Mouse (Mus musculus) midbrain, embryonic 13.5 days (tissue): ENCODE data around the gene Cntn5. TPM values are rescaled to one million over a fixed set of nuclear protein-coding genes. Genes with fewer than 3 reads are reported as not detected.

Source experiments
- ATAC-seq: fragments of 200-750 bp; cut with Nextera tagmentation; 2 replicates; pipeline ENCODE4 v1.8.0; 2017; ENCODE audit warnings: mild to moderate bottlenecking, moderate TSS enrichment, moderate library complexity
- H3K27ac ChIP-seq: fragments of 300-500 bp; sonication (generic); 2 replicates; pipeline ENCODE4 v1.5.1; 2015; ENCODE audit warnings: inconsistent platforms, mild to moderate bottlenecking, moderate library complexity
- H3K27me3 ChIP-seq: fragments of 300-500 bp; sonication (generic); 2 replicates; pipeline ENCODE4 v1.6.1; 2015; ENCODE audit warnings: mild to moderate bottlenecking, inconsistent platforms
- H3K36me3 ChIP-seq: fragments of 300-500 bp; sonication (generic); 2 replicates; pipeline ENCODE4 v1.6.1; 2015; ENCODE audit warnings: mild to moderate bottlenecking, inconsistent platforms
- H3K4me1 ChIP-seq: fragments of 300-500 bp; sonication (generic); replicated peaks from 2 replicates; pipeline ENCODE4 v1.6.1; 2015; ENCODE audit warnings: inconsistent platforms
- H3K4me2 ChIP-seq: fragments of 300-500 bp; sonication (generic); replicated peaks from 2 replicates; pipeline ENCODE4 v1.6.1; 2015; ENCODE audit warnings: moderate library complexity, mild to moderate bottlenecking, inconsistent platforms
- H3K4me3 ChIP-seq: fragments of 300-500 bp; sonication (generic); replicated peaks from 2 replicates; pipeline ENCODE4 v1.5.1; 2015; ENCODE audit warnings: mild to moderate bottlenecking, inconsistent platforms
- H3K9ac ChIP-seq: fragments of 300-500 bp; sonication (generic); replicated peaks from 2 replicates; pipeline ENCODE4 v1.6.1; 2015; ENCODE audit warnings: mild to moderate bottlenecking, inconsistent platforms
- H3K9me3 ChIP-seq: fragments of 300-500 bp; sonication (generic); 2 replicates; pipeline ENCODE4 v1.6.1; 2016; ENCODE audit warnings: mild to moderate bottlenecking, inconsistent platforms
- WGBS: fragments of 180-500 bp; shearing (Covaris S2); methylation state at CpG from one replicate; pipeline ENCODE4 v1.1.7; 2015; 5-methylcytosine and 5-hydroxymethylcytosine counted together
- polyA plus RNA-seq: library from polyadenylated mRNA; unstranded; fragments of >200 nt; fragmentation: Nextera tagmentation; extraction: Ambion mirVana; gene quantifications from 2 replicates; pipeline ENCODE4 v1.2.1, GENCODE M21; 2015

Gene Cntn5
- polyA plus RNA-seq: 7.7 and 9.4 TPM in 2 replicates

- Histone ChIP-seq H3K4me3 (peak within 1 kb of the TSS; percentile 49), H3K27ac (peak within 1 kb of the TSS; percentile 19; the same call in 1 of the 2 replicates), H3K4me1 (peaks cover 11% of the 10 kb centered on the region), H3K36me3 (no peaks in the 10 kb centered on the region), H3K4me2 (peak within 1 kb of the TSS; percentile 75), H3K9me3 (no peaks in the 10 kb centered on the region), H3K27me3 (no peaks in the 10 kb centered on the region), H3K9ac (peak within 1 kb of the TSS; percentile 66)
- 4% methylated on average over 28 of the region's 28 CpGs for WGBS
- peak; percentile 96 for ATAC-seq
Observed at GRCm38 (mm10) chr9:10904616-10905363, at the start of gene Cntn5. Cntn5 (minus strand) TSS chr9:10904775.

GRCm38 (mm10) chr9:10950470-10950869, 45.9 kb upstream of the Cntn5 start:
- Histone ChIP-seq H3K9me3 (no peaks in the 10 kb centered on the region), H3K27me3 (no peaks in the 10 kb centered on the region), H3K4me3 (no peak overlapping the region), H3K4me1 (no peaks in the 10 kb centered on the region), H3K9ac (no peak overlapping the region), H3K27ac (no peak overlapping the region), H3K36me3 (no peaks in the 10 kb centered on the region), H3K4me2 (no peak overlapping the region)
- no peak for ATAC-seq

GRCm38 (mm10) chr9:10909573-10909972, 5.0 kb upstream of the Cntn5 start:
- H3K4me1 ChIP-seq: peaks cover 6% of the 10 kb centered on the region; the same call in 1 of the 2 replicates
- H3K4me3 ChIP-seq: no peak overlapping the region
- ATAC-seq: peak; percentile 14; the same call in 1 of the 2 replicates
- WGBS: 27% methylated on average over 5 of the region's 5 CpGs
- H3K4me2 ChIP-seq: no peak overlapping the region
- no peaks in the 10 kb centered on the region for H3K36me3 ChIP-seq
- H3K27me3 ChIP-seq: no peaks in the 10 kb centered on the region
- H3K9ac ChIP-seq: no peak overlapping the region
- no peak overlapping the region for H3K27ac ChIP-seq
- H3K9me3 ChIP-seq: no peaks in the 10 kb centered on the region

- no peaks in the 10 kb centered on the region for H3K9me3 ChIP-seq
- 0 out of 2 replicates have a peak, but pooled peaks have one; percentile 15 for ATAC-seq
- H3K4me3 ChIP-seq: no peak overlapping the region
- H3K36me3 ChIP-seq: no peaks in the 10 kb centered on the region
- H3K27me3 ChIP-seq: no peaks in the 10 kb centered on the region
- 67% methylated on average over 9 of the region's 9 CpGs for WGBS
- H3K4me1 ChIP-seq: peaks cover 11% of the 10 kb centered on the region
- H3K9ac ChIP-seq: no peak overlapping the region
- H3K27ac ChIP-seq: no peak overlapping the region
- H3K4me2 ChIP-seq: no peak overlapping the region
Observed at GRCm38 (mm10) chr9:10905696-10906095, 1.1 kb upstream of the Cntn5 start.

- no peaks in the 10 kb centered on the region for H3K9me3 ChIP-seq
- no peaks in the 10 kb centered on the region for H3K36me3 ChIP-seq
- no peak overlapping the region for H3K27ac ChIP-seq
- ATAC-seq: no peak
- 54% methylated on average over 1 of the region's 1 CpGs for WGBS
- H3K4me2 ChIP-seq: no peak overlapping the region
- no peak overlapping the region for H3K9ac ChIP-seq
- H3K27me3 ChIP-seq: no peaks in the 10 kb centered on the region
- no peak overlapping the region for H3K4me3 ChIP-seq
- no peaks in the 10 kb centered on the region for H3K4me1 ChIP-seq
Observed at GRCm38 (mm10) chr9:10879758-10880157, 24.8 kb downstream of the Cntn5 start.

- H3K4me3 ChIP-seq: no peak overlapping the region
- WGBS: 82% methylated on average over 3 of the region's 3 CpGs
- no peaks in the 10 kb centered on the region for H3K27me3 ChIP-seq
- ATAC-seq: no peak
- no peak overlapping the region for H3K4me2 ChIP-seq
- no peaks in the 10 kb centered on the region for H3K36me3 ChIP-seq
- H3K4me1 ChIP-seq: no peaks in the 10 kb centered on the region
- H3K27ac ChIP-seq: no peak overlapping the region
- no peak overlapping the region for H3K9ac ChIP-seq
- no peaks in the 10 kb centered on the region for H3K9me3 ChIP-seq
Observed at GRCm38 (mm10) chr9:10873881-10874280, 30.7 kb downstream of the Cntn5 start.

- H3K27me3 ChIP-seq: no peaks in the 10 kb centered on the region
- H3K9ac ChIP-seq: no peak overlapping the region
- no peaks in the 10 kb centered on the region for H3K9me3 ChIP-seq
- H3K4me2 ChIP-seq: no peak overlapping the region
- 85% methylated on average over 3 of the region's 3 CpGs for WGBS
- H3K4me1 ChIP-seq: no peaks in the 10 kb centered on the region
- H3K27ac ChIP-seq: no peak overlapping the region
- no peaks in the 10 kb centered on the region for H3K36me3 ChIP-seq
- H3K4me3 ChIP-seq: no peak overlapping the region
- no peak for ATAC-seq
Observed at GRCm38 (mm10) chr9:10856204-10856892, 48.2 kb downstream of the Cntn5 start.

- no peak overlapping the region for H3K9ac ChIP-seq
- 82% methylated on average over 1 of the region's 1 CpGs for WGBS
- no peak for ATAC-seq
Observed at GRCm38 (mm10) chr9:10816711-10817110, 87.9 kb downstream of the Cntn5 start.

GRCm38 (mm10) chr9:10797158-10797557, 107.4 kb downstream of the Cntn5 start:
- Histone ChIP-seq H3K27ac (no peak overlapping the region), H3K9me3 (no peaks in the 10 kb centered on the region), H3K4me2 (no peak overlapping the region), H3K27me3 (no peaks in the 10 kb centered on the region), H3K36me3 (no peaks in the 10 kb centered on the region), H3K4me1 (no peaks in the 10 kb centered on the region), H3K4me3 (no peak overlapping the region), H3K9ac (no peak overlapping the region)
- no peak for ATAC-seq
- WGBS: 73% methylated on average over 1 of the region's 1 CpGs

More at GRCm38 (mm10) chr9:10816711-10817110, 87.9 kb downstream of the Cntn5 start:
- Histone ChIP-seq H3K4me1 (no peaks in the 10 kb centered on the region), H3K27me3 (no peaks in the 10 kb centered on the region), H3K4me3 (no peak overlapping the region), H3K4me2 (no peak overlapping the region), H3K9me3 (no peaks in the 10 kb centered on the region), H3K36me3 (no peaks in the 10 kb centered on the region), H3K27ac (no peak overlapping the region)

- Histone ChIP-seq H3K4me3 (no peak overlapping the region), H3K4me1 (no peaks in the 10 kb centered on the region), H3K4me2 (no peak overlapping the region), H3K9me3 (no peaks in the 10 kb centered on the region), H3K9ac (no peak overlapping the region), H3K27ac (no peak overlapping the region), H3K27me3 (no peaks in the 10 kb centered on the region), H3K36me3 (no peaks in the 10 kb centered on the region)
- no peak for ATAC-seq
- 79% methylated on average over 2 of the region's 2 CpGs for WGBS
Observed at GRCm38 (mm10) chr9:10795102-10795501, 109.5 kb downstream of the Cntn5 start.

- no peak overlapping the region for H3K4me2 ChIP-seq
- no peak overlapping the region for H3K9ac ChIP-seq
- no peaks in the 10 kb centered on the region for H3K9me3 ChIP-seq
- no peak for ATAC-seq
- no peaks in the 10 kb centered on the region for H3K36me3 ChIP-seq
- no peaks in the 10 kb centered on the region for H3K4me1 ChIP-seq
- no peak overlapping the region for H3K27ac ChIP-seq
- 91% methylated on average over 2 of the region's 2 CpGs for WGBS
- H3K4me3 ChIP-seq: no peak overlapping the region
- no peaks in the 10 kb centered on the region for H3K27me3 ChIP-seq
Observed at GRCm38 (mm10) chr9:10731878-10732277, 172.7 kb downstream of the Cntn5 start.

- Histone ChIP-seq H3K27ac (no peak overlapping the region), H3K4me2 (no peak overlapping the region), H3K9me3 (no peaks in the 10 kb centered on the region), H3K9ac (no peak overlapping the region), H3K4me3 (no peak overlapping the region), H3K4me1 (no peaks in the 10 kb centered on the region), H3K36me3 (no peaks in the 10 kb centered on the region), H3K27me3 (no peaks in the 10 kb centered on the region)
- WGBS: 91% methylated on average over 2 of the region's 2 CpGs
- ATAC-seq: no peak
Observed at GRCm38 (mm10) chr9:10724191-10724590, 180.4 kb downstream of the Cntn5 start.
